Mouse (Mus musculus) lung, embryonic 14.5 days (tissue): ENCODE measurements at regions not wholly inside any gene's neighbourhood (a gene's known extent, or its start where the extent isn't known, plus 50 kb on each side); places are given as distances from the start of the nearest gene placed in this dataset.

Experiments used
- ATAC-seq: fragments of 200-750 bp; cut with Nextera tagmentation; 2 replicates; pipeline ENCODE4 v1.8.0; 2017; ENCODE audit warnings: mild to moderate bottlenecking, moderate TSS enrichment, moderate library complexity; ENCODE audit not compliant: insufficient read depth
- DNase-seq: peaks from one replicate; pipeline ENCODE4 v3.0.0-alpha.2; 2015
- H3K27ac ChIP-seq: fragments of 300-500 bp; sonication (generic); 2 replicates; pipeline ENCODE4 v1.5.1; 2014; ENCODE audit warnings: low read depth, mild to moderate bottlenecking, moderate library complexity
- H3K27me3 ChIP-seq: fragments of 300-500 bp; sonication (generic); 2 replicates; pipeline ENCODE4 v1.6.1; 2014; ENCODE audit warnings: low read length, control low read depth; ENCODE audit not compliant: insufficient read depth
- H3K36me3 ChIP-seq: fragments of 300-500 bp; sonication (generic); 2 replicates; pipeline ENCODE4 v1.6.1; 2014; ENCODE audit warnings: control low read depth; ENCODE audit not compliant: insufficient read depth
- H3K4me1 ChIP-seq: fragments of 300-500 bp; sonication (generic); 2 replicates; pipeline ENCODE4 v1.6.1; 2014; ENCODE audit warnings: antibody characterized with exemption, control low read depth; ENCODE audit not compliant: insufficient read depth
- H3K4me2 ChIP-seq: fragments of 300-500 bp; sonication (generic); 2 replicates; pipeline ENCODE4 v1.6.1; 2014; ENCODE audit warnings: mild to moderate bottlenecking
- H3K4me3 ChIP-seq: fragments of 300-500 bp; sonication (generic); 2 replicates; pipeline ENCODE4 v1.5.1; 2014; ENCODE audit warnings: low read depth, low read length
- H3K9ac ChIP-seq: fragments of 300-500 bp; sonication (generic); 2 replicates; pipeline ENCODE4 v1.6.1; 2014
- H3K9me3 ChIP-seq: fragments of 300-500 bp; sonication (generic); 2 replicates; pipeline ENCODE4 v1.6.1; 2016; ENCODE audit warnings: low read depth, low read length, control low read depth
- CTCF ChIP-seq: IDR thresholded peaks from 2 replicates; pipeline ENCODE4 v1.5.1; 2016; ENCODE audit warnings: antibody characterized with exemption, low read depth
- WGBS: fragments of 180-500 bp; shearing (Covaris S2); extraction: QIAGEN DNeasy Blood & Tissue Kit; methylation state at CpG from one replicate; pipeline ENCODE4 v1.1.7; 2014; 5-methylcytosine and 5-hydroxymethylcytosine counted together

DNA sequence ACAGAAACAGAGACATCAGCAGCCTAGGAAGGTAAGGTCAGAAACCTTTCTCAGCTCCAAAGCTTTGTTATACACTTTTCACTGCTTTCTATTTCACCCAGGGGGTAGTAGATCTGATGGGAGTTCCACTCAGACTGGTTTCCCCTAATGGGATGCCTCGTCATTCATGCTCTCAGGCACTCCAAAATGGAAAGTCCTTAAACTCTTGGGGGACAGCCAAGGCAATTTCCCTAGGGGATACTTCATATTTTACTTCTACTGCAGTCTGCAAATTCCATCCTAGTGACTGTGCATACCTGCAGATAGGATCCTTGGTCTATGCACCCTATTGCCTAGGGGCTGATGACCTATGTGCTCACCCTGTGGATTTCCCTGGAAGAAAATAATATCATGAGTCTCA lies 82.1 kb downstream of the Tnfsf18 start:
- Histone ChIP-seq H3K4me3 (no peak overlapping the region), H3K27ac (no peak overlapping the region), H3K4me1 (0 out of 2 replicates have a peak, but pooled peaks cover 5% of the 10 kb centered on the region), H3K9me3 (no peaks in the 10 kb centered on the region), H3K4me2 (no peak overlapping the region; the same call in 1 of the 2 replicates), H3K36me3 (no peaks in the 10 kb centered on the region), H3K9ac (no peak overlapping the region), H3K27me3 (no peaks in the 10 kb centered on the region)
- DNase-seq (peak; percentile 50), ATAC-seq (peak; percentile 33; the same call in 1 of the 2 replicates)
- TF ChIP-seq CTCF: no peak
- WGBS: 28% methylated on average over 1 of the region's 1 CpGs

DNA sequence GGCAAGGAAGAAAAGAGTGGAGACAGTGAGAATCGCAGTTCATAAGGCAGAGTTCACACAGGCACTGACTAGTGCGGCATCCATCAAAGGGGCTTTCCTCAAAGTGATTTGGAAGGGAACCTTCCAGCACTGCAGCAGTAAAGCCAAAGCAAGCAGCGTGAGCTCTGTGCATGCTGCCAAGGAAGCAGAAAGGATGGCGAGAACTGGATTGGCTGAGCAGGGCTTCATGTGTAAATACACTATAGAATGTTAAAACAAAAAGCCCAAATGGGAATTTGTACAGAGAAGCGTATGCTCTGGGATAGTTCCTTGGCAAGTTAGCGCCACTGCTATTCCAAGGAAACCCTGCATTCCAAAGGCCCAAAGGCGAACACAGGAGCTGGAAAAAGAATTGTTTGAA lies 81.5 kb downstream of the Tnfsf18 start:
- no peak overlapping the region for H3K27ac ChIP-seq
- 23% methylated on average over 7 of the region's 7 CpGs for WGBS
- no peaks in the 10 kb centered on the region for H3K27me3 ChIP-seq
- no peaks in the 10 kb centered on the region for H3K36me3 ChIP-seq
- no peak overlapping the region for H3K9ac ChIP-seq
- ATAC-seq (peak; percentile 95), DNase-seq (peak; percentile 84)
- H3K4me1 ChIP-seq: 0 out of 2 replicates have a peak, but pooled peaks cover 5% of the 10 kb centered on the region
- peak overlapping the region; percentile 2; the same call in 1 of the 2 replicates for H3K4me2 ChIP-seq
- no peak overlapping the region for H3K4me3 ChIP-seq
- H3K9me3 ChIP-seq: no peaks in the 10 kb centered on the region
- TF ChIP-seq CTCF: no peak

DNA sequence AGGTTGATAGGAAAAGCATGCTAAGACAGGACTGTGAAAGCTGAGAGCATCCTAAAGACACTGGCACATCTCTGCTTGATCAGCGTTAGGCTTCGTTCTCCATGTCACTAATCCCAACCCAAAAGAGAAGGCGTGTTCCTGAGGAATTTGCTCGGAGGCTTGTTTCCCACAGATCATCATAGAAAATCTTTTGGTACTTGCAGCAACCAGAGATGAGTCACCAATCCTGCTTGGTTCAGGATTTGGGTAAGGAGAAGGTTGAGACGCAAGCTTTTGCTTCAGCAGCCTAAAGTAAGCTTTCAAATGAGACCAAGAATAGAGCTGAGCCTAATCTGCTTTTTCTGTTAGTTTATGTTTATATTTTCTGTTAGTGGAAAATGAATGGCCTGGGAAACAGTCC lies 80.7 kb downstream of the Tnfsf18 start:
- no peak for DNase-seq
- no peak for TF ChIP-seq CTCF
- H3K4me2 ChIP-seq: no peak overlapping the region
- WGBS: 79% methylated on average over 5 of the region's 5 CpGs
- H3K27me3 ChIP-seq: no peaks in the 10 kb centered on the region
- no peaks in the 10 kb centered on the region for H3K9me3 ChIP-seq
- H3K9ac ChIP-seq: no peak overlapping the region
- H3K27ac ChIP-seq: no peak overlapping the region
- no peak overlapping the region for H3K4me3 ChIP-seq
- no peak for ATAC-seq
- H3K36me3 ChIP-seq: no peaks in the 10 kb centered on the region
- 0 out of 2 replicates have a peak, but pooled peaks cover 5% of the 10 kb centered on the region for H3K4me1 ChIP-seq

DNA sequence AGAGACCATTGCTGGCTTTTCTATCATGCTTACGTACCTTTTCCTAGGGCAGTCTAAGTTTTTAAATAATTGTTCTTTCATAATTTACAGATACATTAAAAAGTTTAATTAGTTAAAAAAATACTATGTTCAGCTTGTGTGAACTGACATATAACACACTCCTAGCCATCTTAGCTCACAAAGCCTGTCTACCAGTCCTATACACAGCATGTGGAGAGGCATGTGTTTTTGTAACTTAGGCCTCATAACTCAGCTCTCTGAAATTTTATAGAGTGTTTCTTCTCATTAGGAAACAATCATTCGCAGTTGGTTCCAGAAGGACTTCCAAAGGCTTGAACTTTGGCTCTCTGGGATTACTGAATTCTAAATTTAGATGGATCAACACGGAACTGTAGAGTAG lies 76.3 kb downstream of the Tnfsf18 start:
- WGBS: 53% methylated on average over 3 of the region's 3 CpGs
- ATAC-seq (no peak), DNase-seq (peak; percentile 29)
- Histone ChIP-seq H3K36me3 (no peaks in the 10 kb centered on the region), H3K4me2 (no peak overlapping the region), H3K4me1 (no peaks in the 10 kb centered on the region), H3K4me3 (no peak overlapping the region), H3K27me3 (no peaks in the 10 kb centered on the region), H3K27ac (no peak overlapping the region), H3K9ac (no peak overlapping the region), H3K9me3 (no peaks in the 10 kb centered on the region)
- TF ChIP-seq CTCF: no peak

DNA sequence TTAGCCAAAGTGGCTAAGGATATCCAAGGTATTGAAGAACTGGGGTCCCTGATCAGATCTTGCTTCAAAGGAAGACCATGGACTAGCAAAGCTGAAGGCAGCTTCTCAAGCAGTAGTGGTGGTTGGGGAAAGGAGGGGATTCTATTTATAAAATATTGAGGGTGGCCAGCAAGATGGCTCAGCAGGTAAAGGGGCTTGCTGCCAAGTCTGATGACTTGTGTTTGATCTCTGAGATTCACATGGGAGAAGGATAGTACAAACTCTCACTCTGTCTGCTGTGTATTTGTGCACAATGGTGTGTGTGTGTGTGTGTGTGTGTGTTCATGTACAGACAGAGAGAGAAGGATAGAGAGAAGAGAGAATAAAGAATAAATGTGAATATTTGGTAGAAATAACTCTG lies 73.4 kb downstream of the Tnfsf18 start:
- H3K4me2 ChIP-seq: no peak overlapping the region
- H3K9ac ChIP-seq: no peak overlapping the region
- no peak for ATAC-seq
- no peak for DNase-seq
- H3K27ac ChIP-seq: no peak overlapping the region
- H3K4me3 ChIP-seq: no peak overlapping the region
- H3K27me3 ChIP-seq: no peaks in the 10 kb centered on the region
- H3K36me3 ChIP-seq: no peaks in the 10 kb centered on the region
- no peaks in the 10 kb centered on the region for H3K9me3 ChIP-seq
- no peaks in the 10 kb centered on the region for H3K4me1 ChIP-seq
- TF ChIP-seq CTCF: no peak

DNA sequence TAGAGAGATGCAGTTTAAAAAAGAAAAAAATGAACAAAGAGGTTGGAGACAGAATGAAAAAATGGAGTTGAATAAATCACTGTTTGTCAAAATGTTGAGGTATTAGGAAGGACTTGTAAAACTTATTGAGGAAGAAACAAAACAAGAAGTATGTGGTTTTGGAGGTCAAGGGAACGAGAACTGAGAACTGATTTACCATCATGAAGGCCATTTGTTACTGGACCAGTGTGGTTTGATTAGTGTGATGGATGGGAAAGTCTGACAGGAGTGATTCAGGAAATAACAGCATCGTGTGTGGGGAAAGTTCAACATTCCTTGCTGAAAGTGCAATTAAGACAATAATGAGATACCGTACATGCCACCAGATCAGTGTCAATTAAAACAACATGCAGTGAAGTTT lies 65.9 kb downstream of the Tnfsf18 start:
- TF ChIP-seq CTCF: no peak
- Histone ChIP-seq H3K4me1 (no peaks in the 10 kb centered on the region), H3K9me3 (no peaks in the 10 kb centered on the region), H3K27ac (no peak overlapping the region), H3K36me3 (no peaks in the 10 kb centered on the region), H3K4me2 (no peak overlapping the region), H3K9ac (no peak overlapping the region), H3K27me3 (no peaks in the 10 kb centered on the region), H3K4me3 (no peak overlapping the region)
- DNase-seq: no peak
- WGBS: 35% methylated on average over 3 of the region's 3 CpGs
- no peak for ATAC-seq
